Mouse (Mus musculus) bone marrow, adult 2 months (tissue): ENCODE measurements at regions not wholly inside any gene's neighbourhood (a gene's known extent, or its start where the extent isn't known, plus 50 kb on each side); places are given as distances from the start of the nearest gene placed in this dataset.

Experiments used
- CTCF ChIP-seq: fragments of 200-500 bp; IDR thresholded peaks from 2 replicates; pipeline ENCODE4 v1.5.1; 2011; ENCODE audit warnings: low read length, control low read depth; ENCODE audit not compliant: control insufficient read depth, insufficient read depth
- POLR2A ChIP-seq: fragments of 200-500 bp; IDR thresholded peaks from 2 replicates; pipeline ENCODE4 v1.6.1; 2011; ENCODE audit warnings: low read depth, mild to moderate bottlenecking, control low read depth, low read length, borderline replicate concordance; ENCODE audit not compliant: control insufficient read depth

DNA sequence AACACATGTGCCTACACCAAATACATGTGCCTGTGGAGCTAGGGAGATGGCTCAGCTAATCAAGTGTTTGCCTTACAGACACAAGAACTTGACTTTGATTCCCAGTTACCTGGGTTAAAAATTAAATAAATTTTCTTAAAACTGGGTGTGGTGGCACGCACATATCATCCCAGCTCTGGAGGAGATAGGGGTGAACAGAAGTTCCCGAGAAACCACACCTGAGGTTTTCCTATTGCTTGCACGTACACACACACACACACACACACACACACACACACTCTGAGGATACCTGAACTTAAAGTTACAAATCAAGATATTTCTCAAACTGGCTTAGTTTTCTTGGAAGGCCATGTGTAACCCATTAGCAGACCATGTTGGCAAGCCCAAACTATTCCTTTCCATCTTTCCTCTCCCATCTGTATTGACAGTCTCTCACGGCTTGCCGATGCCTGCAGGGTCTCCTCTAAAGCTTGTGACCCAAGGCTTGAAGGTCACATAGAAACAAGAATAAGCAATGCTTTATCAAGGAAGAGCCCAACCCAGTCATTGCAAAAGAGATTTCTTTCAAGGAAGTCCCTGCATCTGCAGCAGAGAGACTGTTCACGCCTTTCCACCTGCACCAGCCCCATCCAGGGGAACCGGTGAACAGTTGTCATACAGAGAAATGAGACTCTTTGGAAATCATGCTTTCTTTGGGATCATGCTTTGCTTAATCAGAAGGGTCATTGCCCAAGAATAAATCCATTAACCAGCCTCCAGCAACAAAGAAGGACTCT, 129.9 kb downstream of the Cyp26b1 start:
- TF ChIP-seq CTCF (no peak), POLR2A (no peak)
